Mouse (Mus musculus): ENCODE data around the gene Pygo1.

DNA sequence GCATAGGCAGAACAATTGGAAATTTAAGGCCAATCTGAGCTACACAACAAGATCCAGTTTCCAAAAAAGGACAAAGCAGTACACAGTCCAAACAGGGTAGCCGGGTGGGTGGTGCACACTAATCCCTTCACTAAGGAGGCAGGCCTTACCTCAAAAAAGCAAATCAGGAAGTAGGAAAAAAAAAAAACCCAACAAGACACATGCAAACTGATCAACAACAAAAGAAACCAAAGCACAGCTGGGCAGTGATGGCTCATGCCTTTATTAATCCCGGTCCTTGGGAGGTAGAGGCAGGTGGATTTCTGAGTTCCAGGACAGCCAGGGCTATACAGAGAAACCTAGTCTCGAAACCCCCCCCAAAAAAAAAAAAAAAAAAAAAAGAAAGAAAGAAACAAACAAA lies 62.3 kb downstream of the Pygo1 start:
- TF ChIP-seq POLR2A (IDR thresholded peaks at IDR 0.05; ENCODE audit: control insufficient read depth, low read depth, low read length) (no peak), CTCF (IDR thresholded peaks at IDR 0.05; ENCODE audit: control insufficient read depth, insufficient read depth, insufficient replicate concordance, low read depth, low read length) (no peak)
